Mouse (Mus musculus): ENCODE data around the gene Pinlyp. TPM values are rescaled to one million over a fixed set of nuclear protein-coding genes. Genes with fewer than 3 reads are reported as not detected.
A peak's percentile ranks its signal among the peaks of the same experiment; 100 is the strongest.
"Not testable (repeated sequence)": the region's sequence is repeated elsewhere in the genome, so short reads cannot be mapped to it uniquely, and the experiment has no call there.

The Pinlyp gene
- polyA plus RNA-seq, 1 experiment from 2014 or later = not detected

DNA sequence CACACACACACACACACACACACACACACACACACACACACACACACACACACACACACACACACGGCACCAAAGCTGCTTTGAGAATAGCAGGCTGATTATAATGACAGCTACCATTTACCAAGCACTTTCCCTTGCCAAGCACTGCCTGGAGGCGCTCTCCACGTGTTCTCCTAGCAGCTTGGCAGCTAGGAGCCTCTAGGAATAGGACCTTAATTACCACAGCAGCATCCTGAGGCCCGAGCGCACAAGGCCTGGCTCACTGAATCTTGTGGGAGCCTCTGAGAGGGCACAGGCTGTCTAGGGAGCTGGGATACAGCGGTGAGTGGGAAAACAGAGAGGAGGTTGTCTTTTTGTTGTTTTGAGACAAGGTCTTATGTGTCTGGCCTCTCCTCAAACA is 28.3 kb downstream of the Pinlyp start:
- no peak overlapping the region for H3K9ac ChIP-seq
- peaks cover 56% of the 10 kb centered on the region for H3K36me3 ChIP-seq (ENCODE audit: poor library complexity, severe bottlenecking)
- 39% methylated on average over 6 of the region's 6 CpGs for WGBS
- peak overlapping the region; percentile 63 for H3K27ac ChIP-seq
- peak; percentile 52; the same call in 1 of the 2 replicates for ATAC-seq
- H3K4me2 ChIP-seq = no peak overlapping the region
- H3K9me3 ChIP-seq (replicated peaks) = no peaks in the 10 kb centered on the region; the same call in 1 of the 2 replicates
- no peaks in the 10 kb centered on the region for H3K27me3 ChIP-seq
- no peak overlapping the region for H3K4me3 ChIP-seq
- H3K4me1 ChIP-seq = no peaks in the 10 kb centered on the region

DNA sequence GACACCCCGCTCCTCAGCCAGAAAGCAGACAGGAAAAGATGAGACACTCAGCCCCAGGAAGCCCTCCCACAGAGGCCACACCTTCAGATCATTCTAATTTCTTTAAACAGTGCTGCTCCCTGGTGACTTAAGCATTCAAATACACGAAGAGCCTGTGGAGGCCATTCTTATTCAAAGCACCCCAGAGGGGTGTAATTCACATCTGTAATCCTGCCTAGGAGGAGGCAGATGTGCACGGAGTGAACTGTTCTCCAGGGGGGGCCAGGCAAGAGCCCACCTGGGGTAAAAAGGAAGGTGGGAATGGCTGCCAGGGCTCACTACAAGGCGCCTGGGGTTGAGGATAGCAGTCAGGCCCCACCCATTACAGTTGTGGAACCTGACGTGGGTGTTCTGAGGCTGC is 28.8 kb downstream of the Pinlyp start:
- H3K4me1 ChIP-seq = no peaks in the 10 kb centered on the region
- no peak overlapping the region for H3K4me2 ChIP-seq
- peak overlapping the region; percentile 31 for H3K27ac ChIP-seq
- no peak for ATAC-seq
- 46% methylated on average over 5 of the region's 5 CpGs for WGBS
- H3K36me3 ChIP-seq (ENCODE audit: poor library complexity, severe bottlenecking) = peaks cover 61% of the 10 kb centered on the region
- H3K27me3 ChIP-seq = no peaks in the 10 kb centered on the region
- no peak overlapping the region for H3K4me3 ChIP-seq
- H3K9me3 ChIP-seq (replicated peaks) = no peaks in the 10 kb centered on the region; the same call in 1 of the 2 replicates
- H3K9ac ChIP-seq = no peak overlapping the region

DNA sequence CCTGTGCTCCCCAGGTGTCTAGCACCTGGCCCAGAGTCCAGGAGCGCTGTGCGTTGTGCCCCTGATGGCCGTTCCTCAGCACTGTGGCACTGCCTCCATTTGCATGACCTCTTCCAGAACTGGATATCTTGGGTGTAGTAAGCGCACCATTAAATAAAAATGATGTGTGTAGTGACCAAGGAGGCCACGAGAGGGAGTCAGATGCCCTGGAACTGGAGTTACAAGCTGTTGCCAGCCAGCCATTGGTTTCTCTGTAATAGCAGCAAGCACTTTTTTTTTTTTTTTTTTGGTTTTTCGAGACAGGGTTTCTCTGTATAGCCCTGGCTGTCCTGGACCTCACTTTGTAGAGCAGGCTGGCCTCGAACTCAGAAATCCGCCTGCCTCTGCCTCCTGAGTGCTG is 29.6 kb downstream of the Pinlyp start:
- H3K27ac ChIP-seq; H3K9ac ChIP-seq; H3K4me2 ChIP-seq; H3K9me3 ChIP-seq (replicated peaks); H3K4me3 ChIP-seq; H3K4me1 ChIP-seq; ATAC-seq; H3K27me3 ChIP-seq: not testable (repeated sequence)
- 69% methylated on average over 8 of the region's 8 CpGs for WGBS
- peaks cover 69% of the 10 kb centered on the region for H3K36me3 ChIP-seq (ENCODE audit: poor library complexity, severe bottlenecking)

DNA sequence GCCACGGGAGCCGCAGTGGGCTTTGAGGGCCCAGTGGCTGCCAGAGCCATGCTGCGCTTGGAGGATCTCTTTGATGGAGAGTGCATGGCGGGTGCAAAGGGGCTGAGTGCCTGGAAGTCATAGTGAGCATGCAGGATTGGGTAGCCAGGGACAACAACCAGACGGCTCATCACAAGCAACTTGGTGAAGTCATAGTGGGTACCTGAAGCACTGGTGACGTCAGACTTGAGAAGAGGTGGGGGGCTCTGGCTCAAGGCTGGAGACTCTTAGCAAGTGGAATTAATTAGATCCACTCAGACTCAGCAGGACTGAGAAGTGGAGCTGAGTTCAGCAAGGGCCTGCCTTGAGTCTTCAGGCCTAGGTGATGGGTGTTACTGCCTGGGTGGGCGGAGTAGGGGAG is 33.6 kb downstream of the Pinlyp start, which contains the start of gene AC161166.1:
AC161166.1 (minus strand) TSS at position 101 of the 400 bp plus-strand sequence.
- no peak within 1 kb of the TSS for H3K27ac ChIP-seq
- no peaks in the 10 kb centered on the region for H3K9me3 ChIP-seq (replicated peaks)
- H3K4me2 ChIP-seq = no peak within 1 kb of the TSS
- no peak within 1 kb of the TSS for H3K9ac ChIP-seq
- peaks cover 65% of the 10 kb centered on the region for H3K36me3 ChIP-seq (ENCODE audit: poor library complexity, severe bottlenecking)
- no peaks in the 10 kb centered on the region for H3K27me3 ChIP-seq
- no peak within 1 kb of the TSS for H3K4me3 ChIP-seq
- ATAC-seq = no peak
- WGBS = 90% methylated on average over 7 of the region's 7 CpGs
- H3K4me1 ChIP-seq = peaks cover 26% of the 10 kb centered on the region

DNA sequence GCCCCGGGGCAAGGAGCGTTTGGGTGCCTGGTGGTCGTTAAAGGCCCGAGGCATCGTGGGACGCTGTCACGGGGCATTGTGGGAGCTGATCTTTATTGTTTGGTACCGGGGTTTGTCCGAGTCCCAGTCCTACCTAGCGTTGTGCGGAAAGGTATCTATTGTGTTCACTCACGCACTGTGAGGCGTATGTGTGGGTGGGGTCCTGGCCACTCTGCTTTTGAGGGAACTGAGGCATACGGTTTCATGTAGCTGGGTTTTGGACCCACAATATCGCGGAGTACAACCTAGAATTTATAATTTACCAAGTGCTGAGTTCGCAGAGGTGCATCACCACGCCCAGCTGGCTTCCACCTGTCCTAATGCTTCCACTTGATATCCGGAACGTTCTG is 38.2 kb downstream of the Pinlyp start:
- Histone ChIP-seq H3K9ac (peak overlapping the region; percentile 91), H3K4me1 (peaks cover 59% of the 10 kb centered on the region), H3K27ac (peak overlapping the region; percentile 100), H3K9me3 (replicated peaks) (no peaks in the 10 kb centered on the region), H3K4me3 (peak overlapping the region; percentile 57), H3K4me2 (peak overlapping the region; percentile 81), H3K36me3 (ENCODE audit: poor library complexity, severe bottlenecking) (peaks cover 34% of the 10 kb centered on the region), H3K27me3 (no peaks in the 10 kb centered on the region)
- peak; percentile 7 for ATAC-seq
- under 1% methylated on average over 20 of the region's 20 CpGs for WGBS

DNA sequence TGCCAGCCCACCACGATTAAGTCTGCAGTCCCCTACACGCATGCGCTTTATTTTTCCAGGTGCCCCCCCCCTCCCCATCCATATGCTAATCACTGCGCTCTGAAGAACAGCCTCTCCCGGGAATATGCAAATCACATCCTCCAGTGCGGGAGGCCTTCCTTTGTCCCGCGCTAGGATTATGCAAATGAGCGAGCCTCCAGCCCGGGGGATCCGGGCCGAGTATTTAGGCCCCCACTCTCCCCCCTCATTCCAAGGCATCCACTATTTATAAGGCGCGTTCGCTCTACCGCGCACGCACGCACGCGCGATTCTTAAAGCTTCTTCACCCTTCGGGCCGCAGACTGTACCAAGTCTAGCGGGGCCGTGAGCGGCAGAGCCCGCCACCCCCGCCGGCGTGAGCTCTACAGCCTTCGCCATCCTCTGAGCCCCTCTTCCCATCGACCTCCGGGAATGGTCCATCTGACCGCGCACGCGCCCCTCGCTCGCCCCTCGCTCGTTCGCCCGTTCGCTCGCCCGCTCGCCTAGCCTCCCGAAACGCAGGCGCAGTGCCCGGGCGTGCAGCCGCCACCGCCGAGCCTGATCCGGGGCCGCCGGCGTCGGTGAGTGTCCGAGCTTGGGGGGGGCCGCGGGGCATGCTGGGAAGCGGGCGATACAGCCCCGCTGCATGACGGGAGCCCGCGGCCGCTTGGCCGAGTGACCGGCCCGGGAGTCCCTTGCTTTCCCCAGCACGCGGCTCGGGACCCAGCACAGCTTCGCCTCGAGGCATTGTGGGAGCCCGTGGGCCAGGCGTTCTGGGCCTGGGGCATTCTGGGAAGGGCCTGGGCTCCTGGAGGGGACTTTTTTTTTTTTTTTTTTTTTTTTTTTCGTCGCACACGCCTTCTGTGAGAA is 38.8 kb downstream of the Pinlyp start, which contains the start of gene Zfp428:
Zfp428 (plus strand) TSS at position 169 of the 888 bp plus-strand sequence.
- peak; percentile 93 for ATAC-seq

DNA sequence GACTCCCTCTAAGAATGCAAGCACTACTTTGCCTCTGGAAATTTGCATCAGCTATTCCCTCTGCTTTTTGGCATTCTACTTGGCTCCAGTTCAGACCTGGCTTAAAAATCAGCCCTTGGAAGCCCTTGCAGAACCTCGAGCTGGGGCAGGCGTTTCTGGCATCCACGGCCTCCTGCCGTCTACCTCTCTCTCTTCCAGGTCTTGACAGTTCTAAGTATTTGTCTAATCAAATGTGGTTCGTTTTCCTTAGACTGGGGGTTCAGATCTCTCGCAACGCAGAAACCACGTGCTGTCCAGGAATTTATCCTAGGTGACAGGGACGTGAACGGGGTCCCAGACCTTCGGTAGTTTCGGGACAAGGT is 39.5 kb downstream of the Pinlyp start:
- Histone ChIP-seq H3K27me3 (no peaks in the 10 kb centered on the region), H3K4me1 (peaks cover 59% of the 10 kb centered on the region), H3K9me3 (replicated peaks) (no peaks in the 10 kb centered on the region), H3K4me2 (peak overlapping the region; percentile 81), H3K9ac (peak overlapping the region; percentile 91), H3K36me3 (ENCODE audit: poor library complexity, severe bottlenecking) (peaks cover 35% of the 10 kb centered on the region), H3K4me3 (peak overlapping the region; percentile 57), H3K27ac (peak overlapping the region; percentile 100)
- no peak for ATAC-seq
- 0% methylated on average over 12 of the region's 12 CpGs for WGBS

More for the DNA sequence above, 38.8 kb downstream of the Pinlyp start, which contains the start of gene Zfp428:
- no peaks in the 10 kb centered on the region for H3K9me3 ChIP-seq (replicated peaks)
- H3K27me3 ChIP-seq = no peaks in the 10 kb centered on the region
- H3K27ac ChIP-seq = peak within 1 kb of the TSS; percentile 100
- peak within 1 kb of the TSS; percentile 91 for H3K9ac ChIP-seq
- H3K36me3 ChIP-seq (ENCODE audit: poor library complexity, severe bottlenecking) = peaks cover 35% of the 10 kb centered on the region
- H3K4me2 ChIP-seq = peak within 1 kb of the TSS; percentile 81
- H3K4me3 ChIP-seq = peak within 1 kb of the TSS; percentile 57
- H3K4me1 ChIP-seq = peaks cover 59% of the 10 kb centered on the region
- under 1% methylated on average over 79 of the region's 84 CpGs for WGBS

DNA sequence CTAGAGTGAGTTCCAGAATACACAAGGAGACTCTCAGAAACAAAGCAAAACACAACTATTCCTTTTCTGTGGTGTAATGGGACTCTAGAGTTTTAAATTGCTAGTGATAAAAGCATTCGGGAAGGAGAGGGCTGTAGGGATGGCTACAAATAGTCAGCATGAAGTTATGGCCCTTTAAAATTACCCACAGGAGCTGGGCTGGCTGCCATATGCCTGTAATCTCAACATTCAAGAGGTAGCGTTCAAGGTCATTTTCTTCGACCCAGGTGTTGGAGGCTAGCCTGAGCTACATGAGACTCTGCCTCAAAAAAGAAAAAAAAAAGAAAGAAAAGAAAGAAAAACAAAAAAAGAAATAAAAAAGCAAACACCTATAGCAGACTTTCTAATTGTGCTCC is 39.9 kb downstream of the Pinlyp start:
- Histone ChIP-seq H3K4me1 (peaks cover 59% of the 10 kb centered on the region), H3K27me3 (no peaks in the 10 kb centered on the region), H3K4me2 (peak overlapping the region; percentile 81), H3K9me3 (replicated peaks) (no peaks in the 10 kb centered on the region), H3K27ac (peak overlapping the region; percentile 100), H3K9ac (peak overlapping the region; percentile 91), H3K4me3 (peak overlapping the region; percentile 57), H3K36me3 (ENCODE audit: poor library complexity, severe bottlenecking) (peaks cover 35% of the 10 kb centered on the region)
- no peak for ATAC-seq
- WGBS = 7% methylated on average over 3 of the region's 3 CpGs

DNA sequence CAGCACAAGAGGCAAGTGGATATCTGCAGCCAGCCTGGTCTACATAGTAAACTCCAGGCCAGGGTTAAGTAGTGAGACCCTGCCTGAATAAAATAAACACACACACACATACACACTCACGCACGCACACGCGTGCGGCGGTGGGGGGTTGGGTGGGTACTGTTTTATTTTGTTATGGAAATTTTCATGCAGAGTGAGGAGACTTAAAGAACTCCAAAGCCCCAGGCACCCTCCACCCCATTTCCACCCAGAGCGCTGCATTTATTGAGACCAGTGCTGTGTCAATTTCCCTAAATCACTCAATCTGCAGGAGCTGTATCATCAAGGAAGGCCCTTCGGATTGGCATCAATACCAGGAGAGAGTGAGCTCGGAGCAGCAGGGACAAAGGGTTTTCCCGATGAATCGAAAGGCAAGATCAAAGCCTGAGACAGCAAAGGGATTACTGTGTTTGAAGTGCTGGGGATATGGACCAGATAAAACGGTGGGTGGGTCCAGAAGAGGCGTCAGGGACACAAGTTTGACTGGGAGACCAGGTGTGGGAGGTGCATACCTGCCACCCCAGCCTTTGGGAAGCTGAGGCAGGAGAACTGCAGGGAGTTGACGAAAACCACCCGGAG is 40.4 kb downstream of the Pinlyp start:
- H3K9ac ChIP-seq = peak overlapping the region; percentile 91
- ATAC-seq = no peak
- no peaks in the 10 kb centered on the region for H3K27me3 ChIP-seq
- peaks cover 57% of the 10 kb centered on the region for H3K4me1 ChIP-seq
- H3K36me3 ChIP-seq (ENCODE audit: poor library complexity, severe bottlenecking) = peaks cover 35% of the 10 kb centered on the region
- peak overlapping the region; percentile 100 for H3K27ac ChIP-seq
- peak overlapping the region; percentile 81 for H3K4me2 ChIP-seq
- 11% methylated on average over 15 of the region's 15 CpGs for WGBS
- peak overlapping the region; percentile 57 for H3K4me3 ChIP-seq
- H3K9me3 ChIP-seq (replicated peaks) = no peaks in the 10 kb centered on the region

DNA sequence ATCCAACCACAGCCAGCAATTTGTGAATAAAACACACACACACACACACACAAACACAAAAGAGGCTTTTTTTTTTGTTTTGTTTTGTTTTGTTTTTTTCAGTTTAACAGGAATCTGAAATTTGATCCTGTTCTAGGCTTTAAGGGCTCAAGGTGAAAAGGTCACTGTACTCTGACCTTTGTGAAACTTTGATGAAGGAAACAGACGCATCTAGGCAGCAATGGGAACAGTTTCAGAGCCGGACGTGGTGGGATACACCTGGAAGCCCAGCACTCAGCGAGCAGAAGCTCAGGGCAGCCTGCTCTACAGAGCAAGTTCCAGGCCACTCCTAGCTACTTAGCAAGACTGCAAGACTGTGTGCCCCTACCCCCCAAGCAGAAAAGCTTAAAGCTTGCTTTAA is 41.0 kb downstream of the Pinlyp start:
- Histone ChIP-seq H3K9ac (peak overlapping the region; percentile 91; the same call in 1 of the 2 replicates), H3K4me1 (peaks cover 50% of the 10 kb centered on the region), H3K27me3 (no peaks in the 10 kb centered on the region), H3K4me2 (peak overlapping the region; percentile 81; the same call in 1 of the 2 replicates), H3K36me3 (ENCODE audit: poor library complexity, severe bottlenecking) (peaks cover 39% of the 10 kb centered on the region), H3K4me3 (no peak overlapping the region), H3K9me3 (replicated peaks) (no peaks in the 10 kb centered on the region), H3K27ac (peak overlapping the region; percentile 100)
- ATAC-seq = no peak
- WGBS = 25% methylated on average over 4 of the region's 4 CpGs

DNA sequence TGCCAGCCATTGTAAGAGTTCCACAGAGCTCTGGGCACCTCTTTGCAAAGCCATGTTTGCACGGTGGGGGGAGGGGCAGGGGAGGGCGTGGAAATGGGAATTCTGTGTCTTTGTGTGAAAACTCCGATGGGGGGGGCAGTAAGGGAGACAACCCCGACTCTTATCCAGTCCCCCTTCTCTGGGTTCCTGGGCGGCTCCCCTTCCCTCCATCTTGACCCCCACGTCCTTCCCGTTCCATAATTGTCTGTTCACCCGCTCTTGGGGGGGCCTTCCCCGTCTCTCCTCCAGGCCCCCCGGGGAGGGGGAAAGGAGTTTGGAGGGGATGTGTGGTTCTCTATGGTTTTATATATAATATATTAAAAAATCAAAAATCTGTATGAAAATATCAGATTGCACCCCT is 41.9 kb downstream of the Pinlyp start:
- H3K9ac ChIP-seq = no peak overlapping the region
- no peak for ATAC-seq
- no peak overlapping the region; the same call in 1 of the 2 replicates for H3K27ac ChIP-seq
- 35% methylated on average over 10 of the region's 10 CpGs for WGBS
- H3K4me1 ChIP-seq = peaks cover 47% of the 10 kb centered on the region
- no peak overlapping the region for H3K4me2 ChIP-seq
- H3K4me3 ChIP-seq = no peak overlapping the region
- H3K36me3 ChIP-seq (ENCODE audit: poor library complexity, severe bottlenecking) = peaks cover 47% of the 10 kb centered on the region
- H3K27me3 ChIP-seq = no peaks in the 10 kb centered on the region
- no peaks in the 10 kb centered on the region for H3K9me3 ChIP-seq (replicated peaks)

DNA sequence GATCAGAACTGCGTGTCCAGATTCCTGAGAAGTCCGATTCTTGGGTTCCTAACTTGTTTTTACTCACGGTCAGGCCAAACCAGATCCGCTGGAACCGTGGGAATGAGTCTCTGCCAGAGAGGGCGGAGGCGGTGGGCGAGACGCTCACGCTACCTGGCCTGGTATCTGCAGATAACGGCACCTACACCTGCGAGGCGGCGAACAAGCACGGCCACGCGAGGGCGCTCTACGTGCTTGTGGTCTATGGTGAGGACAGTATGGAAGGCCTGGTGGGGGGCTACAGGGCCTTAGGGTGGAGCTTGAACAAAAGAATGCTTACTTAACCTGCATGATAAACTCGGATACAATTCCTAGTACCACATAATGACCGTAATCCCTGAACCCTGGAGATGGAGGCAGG is 44.4 kb downstream of the Pinlyp start:
- H3K4me1 ChIP-seq = peaks cover 37% of the 10 kb centered on the region
- no peaks in the 10 kb centered on the region for H3K9me3 ChIP-seq (replicated peaks)
- H3K9ac ChIP-seq = no peak overlapping the region
- no peak for ATAC-seq
- H3K4me3 ChIP-seq = no peak overlapping the region
- H3K36me3 ChIP-seq (ENCODE audit: poor library complexity, severe bottlenecking) = peaks cover 61% of the 10 kb centered on the region
- H3K4me2 ChIP-seq = no peak overlapping the region
- no peak overlapping the region for H3K27ac ChIP-seq
- H3K27me3 ChIP-seq = peaks cover 9% of the 10 kb centered on the region; the same call in 1 of the 2 replicates
- 51% methylated on average over 21 of the region's 21 CpGs for WGBS

Data from forebrain, embryonic 13.5 days (tissue).